Mouse (Mus musculus): ENCODE data around the gene Prkag2.

The Prkag2 gene

DNA sequence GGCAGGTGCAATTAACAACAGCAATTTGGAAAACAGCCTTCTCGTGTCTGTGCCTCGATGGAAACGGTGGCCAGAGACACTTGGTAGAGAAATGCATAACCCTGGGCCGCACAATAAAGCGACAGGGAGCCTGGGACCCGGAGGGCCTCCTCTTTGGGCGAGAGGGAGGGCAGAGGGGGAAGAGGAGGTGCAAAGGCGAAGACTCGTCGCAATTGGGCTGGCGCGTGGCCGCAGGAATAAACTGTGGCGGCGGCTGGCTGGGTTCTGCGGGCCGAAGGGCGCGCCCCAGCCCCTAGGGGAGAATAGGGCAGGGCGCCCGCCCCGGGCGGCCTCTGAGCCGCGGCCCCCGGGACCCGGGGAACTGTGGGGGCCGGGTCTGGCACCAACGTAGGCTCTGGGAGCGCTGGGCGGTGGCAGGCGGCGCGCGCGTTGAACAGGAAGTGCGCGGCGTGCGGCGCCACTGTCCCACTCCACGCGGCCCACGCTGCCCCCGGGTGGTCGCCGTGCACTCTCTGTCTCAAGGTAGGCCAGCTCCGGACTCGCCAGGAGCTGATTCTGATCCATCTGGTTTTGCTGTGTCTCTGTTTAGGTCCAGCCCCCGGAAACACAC, at the start of gene Prkag2:
Prkag2 (minus strand) TSS at position 127 of the 610 bp plus-strand sequence.
- no peak for DNase-seq (ENCODE audit: low read depth, low spot score)

DNA sequence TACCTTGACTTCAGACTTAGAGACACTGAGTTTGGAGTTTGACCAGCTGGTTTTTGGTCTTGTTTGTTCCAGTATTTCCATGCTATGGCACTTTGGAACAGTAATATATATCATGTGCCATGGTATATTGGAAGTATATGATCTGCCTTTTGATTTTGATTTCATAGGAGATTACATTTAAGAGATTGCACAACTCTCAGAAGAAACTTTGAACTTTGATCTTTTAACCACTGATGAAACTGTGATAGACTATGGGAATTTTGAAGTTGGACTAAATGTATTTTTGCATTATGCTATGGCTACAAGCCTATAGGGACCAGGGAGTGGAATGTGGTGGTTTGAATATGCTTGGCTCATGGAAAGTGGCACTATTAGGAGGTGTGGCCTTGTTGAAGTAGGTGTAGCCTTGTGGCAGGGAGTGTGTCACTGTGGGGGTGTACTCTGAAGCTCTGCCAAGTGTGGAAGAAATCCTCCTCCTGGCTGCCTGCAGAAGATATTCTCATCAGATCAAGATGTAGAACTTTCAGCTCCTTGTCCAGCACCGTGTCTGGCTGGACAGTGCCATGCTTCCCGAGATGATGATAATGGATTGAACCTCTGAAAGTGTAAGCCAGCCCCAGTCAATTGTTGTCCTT, 49.0 kb upstream of the Prkag2 start:
- DNase-seq (ENCODE audit: low read depth, low spot score): no peak

DNA sequence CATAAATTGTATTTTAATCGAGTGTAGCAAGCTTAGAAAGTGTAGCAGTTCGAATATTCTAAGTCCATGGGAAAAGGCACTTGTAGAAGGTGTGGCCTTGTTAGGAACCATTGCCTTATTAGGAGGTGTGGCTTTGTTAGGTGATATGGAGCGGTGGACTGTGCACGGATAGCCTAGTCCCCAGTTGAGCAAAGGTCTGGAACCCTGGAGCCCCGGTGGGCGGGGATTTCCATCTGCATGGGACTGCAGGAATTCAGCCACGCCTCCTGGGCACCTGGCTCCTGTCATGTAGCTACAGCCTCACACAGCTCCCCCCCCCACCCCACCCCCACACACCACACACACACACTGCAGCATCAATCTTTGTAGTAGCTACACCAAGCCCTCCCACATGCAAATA, 46.3 kb upstream of the Prkag2 start:
- no peak for DNase-seq (ENCODE audit: low read depth, low spot score)

DNA sequence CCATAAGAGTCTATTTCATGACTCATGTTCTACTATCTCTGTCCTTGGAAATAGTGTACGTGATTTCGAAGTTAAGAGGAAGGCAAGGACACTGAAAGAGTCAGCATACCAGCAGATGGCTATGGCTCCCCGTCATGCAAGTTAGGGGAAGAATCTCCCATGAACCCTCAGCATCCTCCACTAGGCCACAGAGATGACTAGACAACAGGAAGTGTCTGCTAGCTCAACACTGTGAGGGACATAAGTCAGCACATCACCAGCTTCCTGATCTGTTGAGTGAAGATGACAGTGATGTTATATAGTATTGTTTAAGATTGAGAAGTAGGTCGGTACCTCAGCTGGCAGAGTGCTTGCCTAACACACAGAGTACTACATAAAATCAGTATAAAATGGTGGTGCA, 27.4 kb upstream of the Prkag2 start:
- no peak for DNase-seq (ENCODE audit: low read depth, low spot score)

DNA sequence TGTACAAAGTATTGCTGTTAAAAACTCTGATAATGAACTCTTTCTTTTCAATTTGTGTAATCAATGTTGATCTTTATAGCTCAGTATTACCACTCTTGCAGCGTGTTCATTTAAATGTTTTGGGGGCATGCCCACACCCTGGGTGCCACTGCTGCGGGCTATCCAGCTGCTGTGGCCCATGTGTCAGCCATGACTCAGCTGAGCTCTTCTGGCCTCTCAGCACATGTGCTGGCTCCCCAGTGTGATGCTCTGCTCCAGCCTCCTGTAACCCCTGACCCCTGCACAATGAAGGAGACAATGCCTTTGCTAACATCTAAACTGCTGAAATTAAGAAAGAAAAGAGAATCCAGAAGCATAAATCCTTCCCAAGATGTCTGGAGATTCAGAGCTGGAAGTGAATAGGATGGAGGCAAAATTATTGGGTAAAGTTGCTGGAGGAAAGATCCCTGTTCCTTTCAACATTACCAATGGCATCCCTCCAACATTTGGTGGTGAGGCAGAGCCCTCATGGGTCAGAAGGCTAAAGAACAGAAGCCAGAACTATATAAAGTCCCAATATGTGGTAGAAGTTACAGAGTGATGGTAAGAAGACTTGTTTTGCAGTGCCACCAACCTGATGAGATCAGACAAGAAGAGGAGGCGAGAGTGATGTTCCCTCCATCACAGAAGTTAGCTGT, 25.6 kb upstream of the Prkag2 start:
- no peak for DNase-seq (ENCODE audit: low read depth, low spot score)

DNA sequence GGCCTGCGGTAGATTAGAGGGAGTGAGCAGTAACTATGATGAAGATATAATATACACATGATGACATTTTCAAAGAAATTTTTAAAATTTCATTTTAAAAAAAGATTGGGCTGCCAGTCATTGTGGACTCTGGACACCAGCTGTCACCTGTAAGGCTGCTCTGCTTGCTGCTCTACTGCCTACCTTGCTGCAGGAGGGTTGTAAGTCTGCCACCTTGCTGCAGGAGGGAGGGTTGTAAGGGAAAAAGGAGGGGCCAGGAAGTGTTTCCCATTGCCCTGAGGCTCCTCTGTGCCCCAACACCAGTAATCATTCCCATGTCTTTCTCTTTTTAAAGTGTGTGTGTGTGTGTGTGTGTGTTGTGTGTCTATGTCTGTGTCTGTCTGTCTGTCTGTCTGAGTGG, 22.1 kb upstream of the Prkag2 start:
- DNase-seq (ENCODE audit: low read depth, low spot score): no peak

DNA sequence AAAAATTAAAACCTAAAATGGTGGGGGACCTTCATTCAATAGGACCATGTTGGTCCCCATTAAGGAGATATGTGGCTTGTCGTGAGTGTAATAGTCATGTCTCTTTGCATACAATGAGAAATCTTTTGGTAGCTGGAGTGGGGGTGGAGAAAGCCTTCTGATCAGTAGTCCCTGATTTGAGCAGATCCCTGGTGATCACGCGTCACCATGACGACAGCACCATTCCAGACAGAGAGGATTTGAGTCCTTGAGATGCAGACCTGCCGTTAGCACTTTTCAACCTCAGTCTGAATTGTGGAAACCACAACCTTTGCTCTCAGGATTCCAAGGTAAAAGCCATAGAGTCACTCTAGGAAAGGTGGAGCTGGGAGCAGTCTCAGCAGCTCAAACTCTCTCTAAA, 18.7 kb upstream of the Prkag2 start:
- no peak for DNase-seq (ENCODE audit: low read depth, low spot score)

DNA sequence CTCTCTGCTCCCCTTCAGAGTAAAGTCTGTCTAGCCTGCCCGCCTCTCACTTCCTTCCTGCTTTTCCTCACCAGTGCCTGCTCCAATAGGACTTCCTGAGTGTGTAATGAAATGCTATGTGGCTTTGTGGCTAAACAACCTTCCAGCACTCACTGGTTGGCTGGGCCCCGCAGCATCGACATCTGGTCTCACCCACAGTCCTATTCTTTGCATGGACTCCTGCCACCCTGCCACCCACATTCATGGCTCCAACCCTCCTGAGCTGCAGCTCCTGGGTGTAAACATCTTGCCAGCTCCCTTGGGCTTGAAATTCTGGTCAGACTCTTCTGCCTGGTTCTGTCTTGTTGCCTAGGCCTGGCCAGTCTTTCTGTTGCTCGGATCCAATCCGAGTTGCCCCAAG, 15.6 kb upstream of the Prkag2 start:
- no peak for DNase-seq (ENCODE audit: low read depth, low spot score)

DNA sequence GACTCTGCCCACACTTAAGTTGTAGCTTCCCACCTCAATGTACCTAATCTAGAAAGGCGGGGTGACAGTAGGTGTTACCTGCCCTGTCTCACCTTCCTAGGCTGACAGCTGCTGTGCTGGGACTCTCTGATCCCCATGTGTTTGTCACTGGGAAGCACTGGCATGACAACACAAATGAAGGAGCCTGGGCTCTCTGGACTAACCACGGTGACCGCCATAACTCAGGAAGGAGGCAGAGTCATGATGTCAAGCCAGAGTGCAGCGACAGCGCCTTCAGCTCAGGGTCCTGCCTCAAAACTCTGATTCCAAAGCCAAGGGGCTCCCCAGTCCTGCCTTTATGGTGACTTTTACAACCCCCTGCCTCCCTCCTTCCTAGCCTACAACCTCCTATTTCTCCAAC, 14.8 kb upstream of the Prkag2 start:
- DNase-seq (ENCODE audit: low read depth, low spot score): no peak

DNA sequence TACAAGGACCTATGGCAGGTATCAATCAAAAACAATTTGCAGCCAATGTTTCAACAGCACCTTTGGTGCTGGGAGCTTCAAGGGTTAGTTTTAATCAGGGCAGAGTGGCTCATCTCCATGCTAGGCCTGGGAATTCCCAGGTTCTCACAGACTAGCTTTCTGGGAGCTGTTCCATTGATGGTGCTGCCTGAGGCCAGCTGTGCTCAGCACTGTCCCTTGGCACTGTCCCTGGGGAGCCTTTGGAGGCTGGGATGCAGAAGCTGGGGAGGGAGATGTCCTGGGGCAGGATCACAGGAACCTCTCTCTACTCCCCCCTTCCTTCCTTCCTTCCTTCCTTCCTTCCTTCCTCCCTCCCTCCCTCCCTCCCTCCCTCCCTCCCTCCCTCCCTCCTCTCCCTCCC, 13.7 kb upstream of the Prkag2 start:
- no peak for DNase-seq (ENCODE audit: low read depth, low spot score)

DNA sequence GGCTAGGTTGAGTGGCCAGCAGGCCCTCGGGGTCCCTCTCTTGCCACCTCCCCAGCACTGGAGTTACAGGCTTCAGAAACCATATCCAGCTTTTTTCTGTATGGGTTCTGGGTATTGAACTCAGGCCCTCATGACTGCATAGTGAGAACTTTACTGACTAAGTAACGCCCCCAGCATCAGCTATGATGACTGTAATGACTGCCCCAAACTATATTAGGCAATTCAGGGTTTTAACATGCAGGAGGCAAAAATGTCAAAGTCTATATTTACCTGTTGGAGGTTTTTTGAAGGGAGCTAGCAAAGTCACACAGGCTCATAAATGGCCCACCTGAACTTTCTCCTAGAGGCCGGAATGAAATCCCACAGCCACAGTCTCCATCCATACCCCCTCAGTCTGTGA, 9.9 kb upstream of the Prkag2 start:
- no peak for DNase-seq (ENCODE audit: low read depth, low spot score)

DNA sequence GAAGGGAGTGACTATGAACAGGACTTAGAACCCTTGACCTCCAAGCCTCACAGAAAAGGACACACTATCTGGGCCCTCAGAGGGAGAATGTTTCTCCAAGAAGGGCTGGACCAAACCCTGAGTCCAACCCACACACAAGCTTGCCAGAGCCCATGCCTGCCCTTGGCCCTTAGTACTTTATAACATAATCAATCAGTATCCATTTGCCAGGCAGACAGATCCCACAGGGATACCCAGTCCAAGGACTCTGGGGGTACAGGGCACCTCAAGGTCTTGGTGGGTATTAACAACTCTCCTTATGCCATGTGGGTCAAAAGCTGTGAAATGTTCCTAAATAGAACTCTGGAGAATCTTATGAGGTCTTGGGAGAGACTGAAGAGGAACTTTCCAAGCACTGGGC, 5.3 kb upstream of the Prkag2 start:
- no peak for DNase-seq (ENCODE audit: low read depth, low spot score)

DNA sequence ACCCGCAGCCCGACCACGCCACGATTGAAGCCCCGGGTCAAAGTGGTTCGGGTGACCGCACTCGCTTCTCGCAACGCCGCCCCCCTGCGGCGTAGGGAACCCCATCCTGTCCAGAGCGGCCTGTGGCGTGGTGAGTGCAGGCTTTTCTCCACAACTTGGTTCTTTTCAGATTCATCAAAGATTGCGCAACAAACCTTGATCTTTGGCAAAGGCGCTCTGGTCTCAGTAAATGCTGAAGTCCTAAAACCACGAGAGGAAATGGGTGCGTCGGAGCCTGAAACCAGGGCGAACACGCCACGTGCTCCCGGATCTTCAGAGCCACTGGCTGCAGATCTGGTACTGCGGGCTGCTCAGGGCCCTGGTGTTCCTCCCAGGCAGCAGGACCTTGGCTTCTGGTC, 683 bp upstream of the Prkag2 start:
- no peak for DNase-seq (ENCODE audit: low read depth, low spot score)

DNA sequence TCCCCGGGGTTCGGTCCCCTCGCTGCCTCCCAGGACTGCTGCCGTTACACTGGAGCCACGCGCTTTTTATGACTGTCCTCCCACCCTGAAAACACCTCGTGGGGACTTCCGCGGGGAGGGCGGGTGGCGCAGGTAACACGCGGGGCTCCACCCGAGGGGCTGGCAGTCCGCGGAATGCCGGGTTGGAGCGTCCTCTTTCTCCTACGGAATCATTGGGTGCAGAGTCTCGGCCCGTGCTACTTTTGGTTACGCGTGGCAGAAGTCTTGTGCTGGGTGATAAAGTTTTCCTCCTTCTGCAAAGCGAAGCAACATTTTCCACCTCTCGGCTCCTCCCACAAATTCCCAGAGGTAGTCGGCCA, 306 bp downstream of the Prkag2 start:
- DNase-seq (ENCODE audit: low read depth, low spot score): no peak

DNA sequence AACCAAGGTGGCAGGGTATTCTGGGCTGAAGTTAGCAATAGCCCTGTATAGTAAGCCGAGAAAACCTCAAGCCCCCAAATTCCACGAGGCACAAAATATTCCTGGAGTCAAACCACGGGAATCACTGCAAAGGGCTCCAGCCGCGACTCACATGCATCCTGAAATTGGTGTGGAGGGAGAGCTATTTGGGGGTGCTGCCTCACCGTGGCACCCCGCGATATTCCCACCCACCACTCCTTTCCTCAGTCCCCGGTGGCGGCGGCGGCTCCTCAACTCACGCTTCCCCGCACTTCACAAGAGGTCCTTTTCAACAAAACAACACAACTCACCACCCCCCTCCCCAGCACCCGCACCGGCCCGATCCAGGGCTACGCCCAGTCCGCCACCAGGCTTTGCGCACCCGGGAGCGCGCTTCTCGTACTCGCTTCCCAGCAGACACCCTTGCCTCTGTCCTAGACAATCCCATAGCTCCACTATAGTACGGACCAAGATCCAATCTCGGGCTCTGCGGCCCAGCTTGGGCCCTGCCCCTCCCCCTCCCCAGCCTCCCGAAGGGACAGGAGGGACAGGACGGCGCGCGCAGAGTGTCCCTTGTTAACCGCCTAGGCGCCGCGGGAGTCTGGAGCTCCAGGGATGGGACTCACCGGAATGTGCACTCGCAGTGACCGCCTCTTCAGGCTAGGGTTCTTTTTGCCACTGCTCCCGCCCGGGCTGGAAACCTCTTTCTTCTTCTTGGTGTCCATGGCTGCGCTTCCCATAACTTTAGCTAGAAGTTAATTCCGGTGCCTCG, 880 bp downstream of the Prkag2 start:
- no peak for DNase-seq (ENCODE audit: low read depth, low spot score)

DNA sequence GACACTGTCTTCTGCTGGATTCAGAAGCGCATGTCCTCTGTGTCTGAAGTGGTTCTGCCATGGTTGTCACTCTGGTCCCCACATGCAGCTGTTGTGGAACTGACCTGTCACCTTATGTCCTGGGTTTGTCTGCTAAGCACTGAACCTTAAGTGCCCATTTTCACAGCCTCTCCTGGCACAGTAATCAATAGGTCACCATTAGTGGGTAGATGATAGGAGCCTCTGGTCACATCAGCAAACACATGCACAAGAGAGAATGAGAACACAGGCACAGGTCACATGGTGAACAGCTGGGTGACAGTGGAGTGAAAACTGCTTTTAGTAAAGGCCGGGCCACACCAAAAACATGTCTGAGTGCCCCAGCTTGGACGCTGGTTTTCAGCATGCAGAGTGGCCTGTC, 2.6 kb downstream of the Prkag2 start:
- no peak for DNase-seq (ENCODE audit: low read depth, low spot score)

DNA sequence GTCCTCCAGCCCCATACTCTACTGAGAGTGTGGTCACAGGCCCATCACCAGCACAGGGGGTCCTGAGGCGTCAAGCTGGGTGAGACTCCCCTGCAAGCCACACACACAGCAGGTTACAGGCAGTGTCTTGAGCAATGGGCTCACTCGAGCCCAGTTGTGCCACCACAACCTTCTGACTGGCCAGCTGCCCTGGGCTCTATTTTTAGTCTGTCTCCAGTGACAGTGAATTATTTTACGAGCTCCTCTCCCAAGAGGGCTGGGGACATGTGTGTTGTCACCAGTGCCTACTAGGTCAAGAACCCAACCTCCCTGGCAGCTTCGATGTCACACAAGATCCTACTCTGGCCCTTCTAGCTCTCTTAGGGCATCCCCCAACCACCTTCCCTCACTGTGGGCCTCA, 4.0 kb downstream of the Prkag2 start:
- DNase-seq (ENCODE audit: low read depth, low spot score): no peak

DNA sequence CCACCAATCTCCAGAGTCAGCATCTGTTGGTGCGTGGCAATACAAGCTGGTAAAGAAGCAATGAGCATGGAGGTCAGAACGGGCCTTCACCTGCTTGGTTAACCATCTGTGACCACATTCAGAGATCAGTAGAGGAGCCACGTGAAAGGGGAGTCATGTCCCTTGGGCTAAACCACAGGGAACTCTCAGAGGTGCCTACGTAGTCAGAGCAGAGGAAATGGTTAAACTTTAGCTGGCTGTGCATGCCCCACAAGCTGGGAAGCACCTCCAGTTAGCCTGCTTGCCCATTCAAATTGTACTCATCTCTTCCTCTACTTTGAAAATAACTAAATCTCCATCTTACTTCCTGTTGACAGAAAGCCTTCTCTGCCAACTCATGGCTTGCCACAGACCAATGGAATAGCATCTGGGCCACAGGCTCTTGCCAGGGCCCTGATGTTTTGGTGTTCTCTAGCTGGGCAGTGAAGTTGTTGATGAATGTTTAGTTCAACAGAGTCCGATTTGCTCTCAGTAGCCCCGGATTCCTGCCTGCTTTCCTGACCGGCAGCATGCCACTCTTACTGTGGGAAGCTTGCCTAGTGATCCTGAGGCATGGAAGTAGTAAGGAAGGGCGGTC, 7.7 kb downstream of the Prkag2 start:
- DNase-seq (ENCODE audit: low read depth, low spot score): no peak

DNA sequence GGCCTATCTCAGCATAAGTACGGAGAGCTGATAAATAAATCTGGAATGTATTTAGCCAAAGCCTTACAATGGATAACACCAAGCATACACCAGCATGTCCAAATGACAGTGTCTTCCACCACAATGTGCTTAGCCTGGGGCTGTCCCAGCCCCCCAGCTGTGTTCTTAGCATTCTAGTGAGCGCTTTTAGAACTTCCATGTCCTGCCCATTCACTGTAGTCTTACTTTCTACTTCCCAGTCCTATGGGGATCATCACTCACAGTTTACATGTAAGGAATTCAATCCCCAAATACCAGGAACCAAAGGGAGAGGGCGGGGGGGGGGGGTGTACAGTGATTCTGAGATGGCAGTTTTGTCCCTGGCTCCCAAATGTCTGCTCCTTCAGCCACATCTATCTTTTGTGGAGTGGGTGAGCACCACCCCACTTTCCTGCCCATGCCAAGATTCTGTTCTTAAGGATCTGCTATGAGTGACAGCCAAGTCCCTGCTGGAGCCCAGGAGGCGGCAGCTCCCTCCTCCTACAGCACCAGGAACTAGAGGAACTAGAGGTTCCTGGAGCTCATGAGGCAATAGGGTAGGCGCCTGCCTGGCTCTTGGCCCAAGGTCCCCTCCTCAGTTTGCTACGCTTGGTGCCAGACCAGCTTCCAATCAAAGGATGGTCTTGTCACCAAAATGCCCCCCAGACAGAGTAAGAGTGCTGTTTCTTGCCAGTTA, 11.0 kb downstream of the Prkag2 start:
- DNase-seq (ENCODE audit: low read depth, low spot score): no peak

DNA sequence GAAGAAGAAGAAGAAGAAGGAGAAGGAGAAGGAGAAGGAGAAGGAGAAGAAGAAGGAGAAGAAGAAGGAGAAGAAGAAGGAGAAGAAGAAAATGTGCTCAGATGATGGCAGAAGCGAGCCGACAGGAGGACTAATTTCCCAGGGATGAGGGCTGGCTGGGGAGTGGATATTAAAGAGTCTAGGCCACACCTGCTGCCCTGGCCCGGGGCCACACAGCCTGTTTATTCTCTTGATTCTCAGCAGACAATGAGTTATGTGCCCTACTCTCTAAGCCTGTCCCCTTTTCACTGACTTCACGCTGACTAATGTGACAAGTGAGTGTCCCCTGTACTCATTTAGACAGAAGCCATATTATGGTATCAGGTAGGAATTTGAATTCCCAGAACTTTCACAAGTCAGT, 11.8 kb downstream of the Prkag2 start:
- DNase-seq (ENCODE audit: low read depth, low spot score): no peak

DNA sequence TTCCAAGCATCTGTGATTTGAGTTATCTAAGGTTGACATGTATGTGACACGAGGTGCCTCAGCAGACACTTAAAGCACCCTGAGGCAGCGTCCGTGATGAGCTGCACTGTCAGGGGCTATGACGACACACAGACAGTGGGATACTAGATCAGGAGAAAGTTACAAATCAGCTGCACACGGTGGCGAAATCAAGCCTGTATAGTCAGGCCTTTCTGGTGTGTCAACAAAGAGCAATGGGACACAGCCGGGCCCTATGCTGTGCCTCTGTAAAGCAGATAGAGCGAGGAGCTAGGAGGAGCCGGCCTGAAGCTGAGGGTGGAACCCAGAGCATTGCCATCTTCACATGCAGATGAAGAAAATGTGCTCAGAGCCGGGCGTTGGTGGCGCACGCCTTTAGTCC, 12.3 kb downstream of the Prkag2 start:
- DNase-seq (ENCODE audit: low read depth, low spot score): no peak

DNA sequence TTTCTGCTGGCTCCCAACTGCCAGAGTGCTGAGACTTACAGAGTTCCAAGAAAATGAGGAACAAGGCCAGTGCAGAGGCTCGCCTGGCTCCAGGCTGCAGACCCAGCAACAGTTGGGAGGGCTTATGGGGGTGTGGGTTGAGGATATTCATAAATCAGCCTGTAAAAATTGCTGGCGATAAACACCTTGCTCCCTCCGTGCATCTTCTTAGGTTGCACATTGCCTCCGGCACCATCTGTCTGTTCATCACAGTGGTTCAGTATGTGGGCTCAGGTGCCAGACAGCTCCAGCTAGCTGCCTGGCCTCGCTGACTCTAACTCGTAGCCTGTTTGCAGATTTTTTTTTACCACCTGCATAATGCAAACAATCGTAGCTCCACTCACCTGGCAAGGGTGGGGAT, 13.4 kb downstream of the Prkag2 start:
- no peak for DNase-seq (ENCODE audit: low read depth, low spot score)
